ENCODE assay signal across 13 mouse cellular contexts in the genomic region with DNA sequence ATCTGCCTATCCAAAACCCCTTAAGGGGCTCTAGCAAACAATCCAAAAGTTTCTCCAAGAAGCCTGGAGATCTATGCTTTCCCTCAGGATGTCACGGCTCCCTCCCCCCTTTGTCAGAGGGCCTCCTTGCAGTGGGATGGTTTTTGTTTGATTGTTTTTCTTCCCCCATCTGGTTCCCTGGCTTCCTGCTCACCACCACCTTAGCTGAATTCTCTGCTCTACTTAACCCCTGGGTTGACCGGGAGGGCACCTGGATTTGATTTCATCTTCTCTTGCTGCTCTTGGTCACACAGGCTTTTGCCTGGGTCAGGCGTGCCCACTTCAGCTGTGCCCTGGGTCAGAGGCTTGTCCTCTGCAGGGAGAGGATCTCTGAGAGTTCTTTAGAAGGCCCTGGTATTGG.
"Had no signal": no experiment of that assay in that cellular context is flagged by ENCODE, and none has a peak within 500 bp of the region (broad histone marks: within the 10 kb centered on the region; RNA-seq: fewer than 3 reads in every experiment).

No protein-coding gene starts in this region.

- H3K9me3 ChIP-seq: kidney, embryonic 15.5 days; limb, embryonic 10.5 days; liver, embryonic 15.5 days; midbrain, embryonic 12.5 days; neural tube, embryonic 15.5 days had no signal

- H3K4me1 ChIP-seq: liver, embryonic 15.5 days had no signal

- H3K9ac ChIP-seq: kidney, embryonic 15.5 days; liver, embryonic 15.5 days; midbrain, embryonic 12.5 days; neural tube, embryonic 15.5 days had no signal

- H3K27me3 ChIP-seq: kidney, embryonic 15.5 days; liver, embryonic 15.5 days; midbrain, embryonic 12.5 days; neural tube, embryonic 15.5 days had no signal

- H3K4me2 ChIP-seq: kidney, embryonic 15.5 days; liver, embryonic 11.5 days; liver, embryonic 15.5 days; midbrain, embryonic 12.5 days; neural tube, embryonic 15.5 days had no signal

- H3K36me3 ChIP-seq: kidney, embryonic 15.5 days; limb, embryonic 10.5 days; liver, embryonic 15.5 days; midbrain, embryonic 12.5 days; neural tube, embryonic 15.5 days had no signal

- ATAC-seq: lung, postnatal 0 days had no signal

- DNase-seq: kidney, postnatal 14 days; lung, adult 2 months; lung, postnatal 36 days; thymus, postnatal 4 days had no signal

- H3K4me3 ChIP-seq: kidney, embryonic 15.5 days; limb, embryonic 10.5 days; liver, embryonic 15.5 days; midbrain, embryonic 12.5 days; myocyte; neural tube, embryonic 15.5 days had no signal

- H3K27ac ChIP-seq: kidney, embryonic 15.5 days; limb, embryonic 10.5 days; liver, embryonic 15.5 days; midbrain, embryonic 12.5 days; neural tube, embryonic 15.5 days; stomach, postnatal 0 days had no signal
